Mouse (Mus musculus) adrenal gland, adult 8-10 months (tissue): ENCODE results near the gene Zfyve16. TPM values are rescaled to one million over a fixed set of nuclear protein-coding genes. Genes with fewer than 3 reads are reported as not detected.
A peak's percentile ranks its signal among the peaks of the same experiment; 100 is the strongest.

Experiments used
- DNase-seq: peaks from one replicate; pipeline ENCODE4 v3.0.0; 2022
- total RNA-seq, 4 experiments: library from RNA; stranded (reverse); gene quantifications; 2 replicates each; pipeline ENCODE4 v1.2.4; 2022

Zfyve16 gene
- total RNA-seq, result 10 to 100 TPM; 23.9 to 39.6 (median 30.0) TPM

GRCm38 (mm10) chr13:92530721-92531211 lies at the start of gene Zfyve16:
Gene Zfyve16, minus strand, starts transcription at chr13:92530868.
- peak; percentile 96 for DNase-seq

- DNase-seq, result no peak
Observed at GRCm38 (mm10) chr13:92578210-92578609, 47.5 kb upstream of the Zfyve16 start.

DNA sequence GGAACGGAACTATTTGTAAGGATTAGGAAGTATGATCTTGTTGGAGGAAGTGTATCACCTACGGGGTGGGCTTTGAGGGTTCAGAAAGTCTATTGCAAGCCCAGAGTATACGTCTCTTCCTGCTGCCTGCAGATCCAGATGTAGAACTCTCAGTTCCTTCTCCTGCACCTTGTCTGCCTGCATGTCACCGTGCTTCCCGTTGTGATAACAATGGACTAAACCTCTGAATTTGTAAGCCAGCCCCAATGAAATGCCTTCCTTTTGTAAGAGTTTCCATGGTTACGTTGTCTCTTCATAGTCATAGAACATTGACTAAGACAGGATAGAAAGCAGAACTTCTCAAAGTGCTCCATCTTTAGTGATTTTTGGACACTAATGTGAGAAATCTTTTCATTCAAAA lies 46.0 kb upstream of the Zfyve16 start:
- DNase-seq, result no peak

DNA sequence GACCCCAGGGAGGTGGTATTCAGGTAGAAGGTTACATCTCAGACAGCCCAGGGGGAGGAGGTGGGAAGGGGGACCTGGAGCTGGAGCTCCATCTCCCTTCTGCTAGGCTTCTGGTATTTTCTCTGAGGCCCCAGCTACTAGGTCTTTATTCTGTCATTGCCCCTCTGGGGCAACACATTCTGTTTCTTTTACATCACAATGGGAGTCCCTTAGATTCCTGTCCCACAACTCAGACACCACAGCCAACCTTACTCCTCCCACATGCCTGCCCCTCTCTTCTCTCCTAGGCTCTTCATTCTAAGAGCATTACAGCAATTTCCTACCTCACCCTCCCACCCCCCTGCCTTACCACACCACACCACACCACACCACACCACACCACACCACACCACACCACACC lies 45.4 kb upstream of the Zfyve16 start, which contains the start of gene Spz1:
Gene Spz1 (minus strand): TSS at position 101 of the 400 bp plus-strand sequence.
- DNase-seq, result no peak

DNA sequence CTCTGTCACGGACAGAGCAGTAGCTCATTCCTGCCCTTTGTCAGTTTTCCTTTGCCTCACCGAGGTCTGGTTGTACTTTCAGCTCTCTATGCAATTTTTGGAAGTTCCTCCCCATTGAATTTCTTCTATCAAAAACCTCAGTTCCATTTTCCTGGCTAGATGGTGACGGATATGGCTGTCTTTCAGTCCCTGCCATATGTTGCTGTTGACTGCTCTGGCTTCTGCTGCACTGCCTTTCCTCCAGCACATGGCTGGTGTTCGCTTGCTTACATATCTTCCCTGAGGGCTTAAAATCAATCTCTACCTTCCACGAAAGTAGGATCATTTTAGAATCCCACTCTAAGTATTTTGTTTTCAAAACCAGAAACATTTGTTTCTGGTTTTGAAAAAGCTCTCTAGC lies 28.8 kb upstream of the Zfyve16 start:
- no peak for DNase-seq

DNA sequence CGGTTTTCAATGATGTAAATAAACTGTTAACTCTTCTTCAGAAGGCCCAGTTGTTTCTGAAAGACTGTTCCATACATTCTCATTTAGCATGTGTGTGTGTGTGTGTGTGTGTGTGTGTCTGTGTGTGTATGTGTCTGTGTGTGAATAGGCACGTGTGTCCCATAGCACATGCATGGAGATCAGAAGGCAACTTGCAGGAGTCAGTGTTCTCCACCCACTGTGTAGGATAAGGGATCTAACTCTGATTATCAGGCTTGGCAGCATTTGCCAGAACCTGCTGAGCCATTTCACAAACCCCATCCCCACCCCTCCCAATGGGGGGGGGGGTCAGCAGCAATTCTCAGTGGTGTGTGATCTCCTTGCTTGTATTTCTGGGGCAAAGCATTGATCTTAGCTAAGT lies 26.6 kb upstream of the Zfyve16 start:
- no peak for DNase-seq

DNA sequence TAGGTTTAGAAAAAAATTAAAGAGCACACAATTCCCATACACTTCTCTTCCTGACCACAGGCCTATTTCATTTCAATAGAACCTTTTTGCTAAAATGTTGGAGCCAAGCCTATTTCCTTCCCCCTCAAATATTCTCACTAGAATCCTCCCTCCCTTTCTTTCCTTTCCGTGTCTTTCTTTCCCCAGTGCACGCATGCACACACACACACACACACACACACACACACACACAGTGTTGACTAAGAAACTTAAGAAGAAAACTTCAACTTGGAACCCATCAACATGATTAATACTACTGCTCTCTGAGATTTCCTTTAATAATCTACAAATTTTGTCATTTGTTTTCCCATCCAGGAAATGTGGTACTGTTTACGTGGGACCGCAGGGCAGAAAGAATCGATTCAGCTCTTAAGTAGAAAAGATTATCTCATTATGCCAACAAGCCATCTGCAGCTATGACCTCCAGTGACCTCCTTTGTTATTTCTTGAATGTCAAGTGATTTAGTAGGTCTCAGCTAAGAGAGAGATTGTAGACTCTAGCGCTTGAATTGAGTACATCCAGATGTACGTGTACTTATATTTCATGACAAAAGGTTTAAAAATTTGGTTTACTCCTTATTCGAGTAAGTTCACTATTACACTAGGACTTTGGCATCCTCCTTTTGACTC lies 25.9 kb upstream of the Zfyve16 start:
- DNase-seq, result no peak

DNA sequence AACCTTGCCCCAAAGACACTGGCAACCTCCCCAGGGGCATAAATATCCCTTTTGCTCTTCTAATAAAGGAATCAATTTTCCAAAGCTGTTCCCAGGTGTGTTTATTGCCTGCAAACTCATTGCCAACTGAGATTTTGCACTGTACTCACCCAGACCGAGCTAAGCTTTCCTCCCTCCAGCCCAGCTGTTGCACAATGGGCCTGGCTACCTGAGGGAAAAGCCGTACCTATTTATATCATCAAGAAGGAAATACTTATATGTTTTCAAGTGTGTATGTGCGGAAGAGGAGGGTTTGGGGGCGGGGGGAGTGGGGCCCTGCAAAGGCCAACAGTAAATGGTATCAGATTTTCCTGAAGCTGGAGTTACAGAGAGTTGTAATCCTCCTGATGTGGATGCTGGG lies 16.4 kb upstream of the Zfyve16 start:
- no peak for DNase-seq

GRCm38 (mm10) chr13:92540997-92541396 lies 10.3 kb upstream of the Zfyve16 start:
- DNase-seq, result no peak

DNA sequence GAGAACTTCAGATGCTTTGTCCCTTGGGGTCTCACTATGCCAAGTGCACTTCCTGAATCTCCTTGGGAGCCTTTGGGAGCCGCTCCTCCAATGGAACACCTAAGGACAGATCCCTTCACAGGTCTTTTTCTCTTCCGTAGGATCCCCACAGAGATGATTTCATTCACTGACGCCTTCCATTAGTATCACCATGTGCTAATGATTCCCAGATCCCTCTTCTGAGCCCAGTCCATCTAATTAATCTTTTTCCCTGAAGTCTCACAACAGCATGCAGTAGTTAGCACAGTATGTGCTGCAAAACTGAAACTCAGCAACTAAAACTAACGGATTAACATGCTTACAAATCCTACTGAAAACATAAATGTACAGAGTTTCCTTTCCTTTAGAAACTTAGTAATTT lies 8.5 kb upstream of the Zfyve16 start:
- DNase-seq, result no peak

- no peak for DNase-seq
Observed at GRCm38 (mm10) chr13:92533801-92534200, 3.1 kb upstream of the Zfyve16 start.

GRCm38 (mm10) chr13:92532216-92532615 lies 1.5 kb upstream of the Zfyve16 start:
- no peak for DNase-seq

- no peak for DNase-seq
Observed at GRCm38 (mm10) chr13:92531237-92531636, 569 bp upstream of the Zfyve16 start.

GRCm38 (mm10) chr13:92529828-92530720 lies 594 bp downstream of the Zfyve16 start:
- DNase-seq, result no peak

GRCm38 (mm10) chr13:92523178-92523813 lies 7.4 kb downstream of the Zfyve16 start:
- DNase-seq, result no peak

- DNase-seq, result peak; percentile 33
Observed at GRCm38 (mm10) chr13:92504871-92505270, 25.8 kb downstream of the Zfyve16 start.

- no peak for DNase-seq
Observed at GRCm38 (mm10) chr13:92491923-92492322, 38.7 kb downstream of the Zfyve16 start.

DNA sequence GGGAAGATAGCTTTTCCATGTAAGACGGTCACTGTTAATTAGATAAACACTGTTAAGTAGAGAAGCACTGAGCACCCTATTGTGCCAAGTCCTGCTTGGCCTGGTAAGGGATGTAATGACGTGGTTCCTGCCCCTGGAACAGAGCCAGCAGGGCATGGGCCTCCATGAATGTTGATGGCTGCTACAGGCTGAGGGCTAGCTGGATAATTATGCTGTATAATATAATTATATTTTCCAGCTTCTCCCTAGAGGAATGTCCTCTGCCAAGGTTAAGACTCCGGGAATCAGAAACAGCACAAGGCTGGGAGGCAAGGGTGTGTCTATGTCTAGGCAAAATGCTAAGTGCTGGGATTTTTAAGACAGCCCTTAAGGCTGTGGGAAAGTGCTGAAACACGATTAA lies 39.9 kb downstream of the Zfyve16 start:
- peak; percentile 9 for DNase-seq

DNA sequence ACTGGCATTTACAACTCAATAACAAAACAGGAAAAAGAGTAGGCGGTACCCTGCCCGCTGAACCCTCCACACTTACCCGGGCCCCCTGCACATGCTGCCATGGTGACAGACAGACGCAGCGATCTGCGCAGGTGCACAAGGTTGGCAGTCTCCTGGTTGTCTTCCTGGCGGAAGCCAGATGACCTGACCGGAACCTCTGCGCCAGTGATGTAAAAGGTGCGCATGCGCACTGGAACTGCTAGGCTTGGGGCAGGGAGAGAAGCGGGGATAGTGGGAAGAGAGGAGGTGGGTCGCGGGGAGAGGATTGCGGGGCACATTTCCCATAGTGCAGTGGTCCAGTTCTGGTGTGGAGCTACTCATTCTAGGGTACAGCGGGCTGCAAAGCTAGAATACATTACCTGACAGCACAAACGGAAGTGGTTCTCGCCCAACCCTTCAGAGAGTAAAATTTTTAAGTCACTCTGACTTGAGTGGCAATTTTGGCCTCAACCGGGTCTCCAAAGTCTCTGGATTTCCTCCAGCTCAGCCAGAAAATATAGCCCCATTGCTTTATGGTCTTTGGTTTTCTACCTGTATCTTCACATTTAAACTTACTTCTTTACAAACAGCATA lies 46.7 kb downstream of the Zfyve16 start, which contains the start of gene Fam151b:
Gene Fam151b (minus strand): TSS at position 164 of the 612 bp plus-strand sequence.
- DNase-seq, result peak; percentile 93

DNA sequence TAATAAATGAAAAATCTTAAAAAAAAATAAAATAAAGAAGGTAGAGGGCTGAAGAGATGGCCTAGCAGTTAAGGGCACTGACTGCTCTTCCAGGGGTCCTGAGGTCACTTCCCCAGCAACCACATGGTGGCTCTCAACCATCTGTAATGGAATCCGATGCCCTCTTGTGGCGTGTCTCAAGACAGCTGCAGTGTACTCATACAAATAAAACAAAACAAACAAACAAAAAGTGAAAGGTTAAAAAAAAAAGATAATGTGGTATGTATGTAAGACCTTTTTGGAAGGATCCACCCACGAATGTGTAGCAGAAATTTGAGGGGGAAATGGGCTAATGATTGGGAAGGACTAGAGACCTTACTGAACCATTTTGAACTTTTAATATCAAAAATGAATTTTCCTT lies 47.3 kb downstream of the Zfyve16 start:
- DNase-seq, result peak; percentile 52

DNA sequence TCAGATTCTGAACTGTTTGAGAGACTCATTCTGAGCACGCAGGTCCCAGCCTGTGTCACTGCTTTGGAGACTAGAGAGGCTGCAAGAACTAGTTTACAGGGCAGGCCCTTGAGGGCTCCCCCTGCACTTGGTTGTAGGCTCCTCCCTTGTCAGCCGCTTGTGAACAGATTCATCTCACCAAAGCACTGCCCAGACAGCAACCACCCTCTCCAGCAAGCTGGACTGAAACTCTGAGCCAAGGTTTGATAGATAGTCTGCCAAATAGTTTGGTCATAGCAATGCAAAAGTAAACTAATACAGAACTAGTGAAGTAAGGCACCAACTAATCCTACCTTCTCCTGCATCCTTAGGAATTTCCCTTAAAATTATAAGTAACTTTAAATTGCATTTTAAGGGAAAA lies 60.5 kb downstream of the Zfyve16 start:
- DNase-seq, result no peak

- DNase-seq, result no peak
Observed at GRCm38 (mm10) chr13:92469381-92469780, 61.3 kb downstream of the Zfyve16 start.
